Mouse (Mus musculus) limb, embryonic 14.5 days (tissue): Measurements from ENCODE around the gene Sprr2j-ps. TPM values are rescaled to one million over a fixed set of nuclear protein-coding genes. Genes with fewer than 3 reads are reported as not detected.

Experiments
- ATAC-seq: fragments of 200-750 bp; cut with Nextera tagmentation; 2 replicates; pipeline ENCODE4 v1.8.0; 2017; ENCODE audit warnings: low read depth, moderate number of reproducible peaks, moderate TSS enrichment; ENCODE audit not compliant: low FRiP score
- DNase-seq: peaks from one replicate; pipeline ENCODE4 v3.0.0-alpha.2; 2015; ENCODE audit warnings: low spot score
- H3K27ac ChIP-seq: fragments of 300-500 bp; sonication (generic); replicated peaks from 2 replicates; pipeline ENCODE4 v1.5.1; 2014; ENCODE audit warnings: low read depth, mild to moderate bottlenecking, low read length, moderate library complexity, mixed read lengths
- H3K27me3 ChIP-seq: fragments of 300-500 bp; sonication (generic); 2 replicates; pipeline ENCODE4 v1.6.1; 2014; ENCODE audit warnings: low read length, mixed read lengths; ENCODE audit not compliant: control insufficient read depth, insufficient read depth
- H3K36me3 ChIP-seq: fragments of 300-500 bp; sonication (generic); 2 replicates; pipeline ENCODE4 v1.6.1; 2014; ENCODE audit warnings: mild to moderate bottlenecking, low read length, moderate library complexity, mixed read lengths; ENCODE audit not compliant: control insufficient read depth, insufficient read depth
- H3K4me1 ChIP-seq: fragments of 300-500 bp; sonication (generic); 2 replicates; pipeline ENCODE4 v1.6.1; 2014; ENCODE audit warnings: antibody characterized with exemption, low read length, mixed read lengths; ENCODE audit not compliant: control insufficient read depth, insufficient read depth
- H3K4me2 ChIP-seq: fragments of 300-500 bp; sonication (generic); replicated peaks from 2 replicates; pipeline ENCODE4 v1.6.1; 2014; ENCODE audit warnings: low read depth, mild to moderate bottlenecking, low read length, moderate library complexity; ENCODE audit not compliant: severe bottlenecking
- H3K4me3 ChIP-seq: fragments of 300-500 bp; sonication (generic); replicated peaks from 2 replicates; pipeline ENCODE4 v1.5.1; 2014; ENCODE audit warnings: low read length
- H3K9ac ChIP-seq: fragments of 300-500 bp; sonication (generic); 2 replicates; pipeline ENCODE4 v1.6.1; 2014; ENCODE audit warnings: mild to moderate bottlenecking, low read depth, low read length, moderate library complexity; ENCODE audit not compliant: severe bottlenecking
- H3K9me3 ChIP-seq: fragments of 300-500 bp; sonication (generic); 2 replicates; pipeline ENCODE4 v1.6.1; 2016; ENCODE audit warnings: low read length; ENCODE audit not compliant: control insufficient read depth
- POLR2A ChIP-seq: fragments of 200-500 bp; IDR thresholded peaks from 2 replicates; pipeline ENCODE4 v1.8.0; 2012; ENCODE audit warnings: inconsistent platforms, mild to moderate bottlenecking, moderate library complexity, borderline replicate concordance; ENCODE audit not compliant: insufficient read depth, insufficient read length; ENCODE audit errors: extremely low read depth
- WGBS: fragments of 180-500 bp; shearing (Covaris S2); extraction: QIAGEN DNeasy Blood & Tissue Kit; methylation state at CpG from one replicate; pipeline ENCODE4 v1.1.7; 2014; 5-methylcytosine and 5-hydroxymethylcytosine counted together
- polyA plus RNA-seq, 2 experiments: library from polyadenylated mRNA; depleted of rRNA in 1 of 2; stranded (reverse) in 1 of 2; unstranded in 1 of 2; fragments of >200 nt; fragmentation: Nextera tagmentation in 1 of 2; extraction: Ambion mirVana in 1 of 2; gene quantifications; 2 replicates each; pipeline versions ENCODE4 v1.2.1 to v1.2.3; 2012 to 2014

Sprr2j-ps gene
- polyA plus RNA-seq, 2 experiments, result 0.39 TPM; not detected in 1

DNA sequence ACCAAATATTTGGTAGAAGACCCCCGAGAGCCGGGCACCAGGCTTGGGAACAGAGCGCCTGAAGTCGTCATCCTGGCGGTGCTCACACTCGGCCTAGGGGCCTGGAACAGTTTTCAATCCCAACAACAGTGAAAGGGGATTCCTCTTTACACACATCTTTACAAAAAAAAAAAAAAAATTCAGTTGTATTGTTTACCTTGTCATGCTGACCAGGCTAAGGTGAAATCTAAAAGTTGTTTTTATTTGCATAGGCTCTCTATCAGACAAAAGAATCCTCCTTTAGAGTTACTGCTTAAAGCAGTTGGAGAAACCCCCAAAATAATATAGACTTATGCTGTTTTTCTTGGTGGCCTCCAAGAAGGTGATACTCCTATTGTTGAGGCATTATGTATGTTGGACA is 11.4 kb downstream of the Sprr2j-ps start, which contains the start of gene Gm9774:
Gm9774 (minus strand) TSS at position 101 of the 400 bp plus-strand sequence.
- Histone ChIP-seq H3K4me3 (no peak within 1 kb of the TSS), H3K4me2 (no peak within 1 kb of the TSS), H3K9ac (no peak within 1 kb of the TSS), H3K9me3 (no peaks in the 10 kb centered on the region), H3K27me3 (no peaks in the 10 kb centered on the region), H3K27ac (no peak within 1 kb of the TSS), H3K36me3 (no peaks in the 10 kb centered on the region), H3K4me1 (no peaks in the 10 kb centered on the region)
- TF ChIP-seq POLR2A, result no peak
- DNase-seq, result no peak
- 86% methylated on average over 6 of the region's 6 CpGs for WGBS
- no peak for ATAC-seq

DNA sequence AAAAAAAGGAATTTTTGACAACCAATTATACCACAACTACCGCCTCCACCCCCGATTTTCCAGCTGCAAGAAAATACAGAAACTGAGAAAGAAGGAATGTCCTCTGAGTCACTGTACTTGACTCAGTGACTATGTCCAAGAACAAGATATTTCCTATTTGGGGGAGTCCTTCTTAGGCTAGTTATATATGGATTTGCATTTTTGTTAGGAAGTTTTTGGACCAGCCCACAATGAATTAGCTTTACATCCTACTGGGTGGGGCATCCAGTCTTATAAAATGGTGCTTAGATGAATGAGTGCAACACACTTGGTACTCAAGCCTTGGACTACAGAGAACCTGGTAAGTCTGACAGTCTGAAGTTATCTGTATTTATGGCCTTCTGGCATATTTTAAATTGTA is 14.4 kb downstream of the Sprr2j-ps start, which contains the start of gene Sprr2k:
Sprr2k (plus strand) TSS at position 301 of the 400 bp plus-strand sequence.
- ATAC-seq, result no peak
- DNase-seq, result no peak
- no peak within 1 kb of the TSS for H3K4me2 ChIP-seq
- H3K36me3 ChIP-seq, result no peaks in the 10 kb centered on the region
- H3K4me3 ChIP-seq, result no peak within 1 kb of the TSS
- no peak within 1 kb of the TSS for H3K27ac ChIP-seq
- WGBS, result 84% methylated on average over 2 of the region's 2 CpGs
- H3K4me1 ChIP-seq, result no peaks in the 10 kb centered on the region
- H3K9me3 ChIP-seq, result no peaks in the 10 kb centered on the region
- no peaks in the 10 kb centered on the region for H3K27me3 ChIP-seq
- no peak for TF ChIP-seq POLR2A
- no peak within 1 kb of the TSS for H3K9ac ChIP-seq

DNA sequence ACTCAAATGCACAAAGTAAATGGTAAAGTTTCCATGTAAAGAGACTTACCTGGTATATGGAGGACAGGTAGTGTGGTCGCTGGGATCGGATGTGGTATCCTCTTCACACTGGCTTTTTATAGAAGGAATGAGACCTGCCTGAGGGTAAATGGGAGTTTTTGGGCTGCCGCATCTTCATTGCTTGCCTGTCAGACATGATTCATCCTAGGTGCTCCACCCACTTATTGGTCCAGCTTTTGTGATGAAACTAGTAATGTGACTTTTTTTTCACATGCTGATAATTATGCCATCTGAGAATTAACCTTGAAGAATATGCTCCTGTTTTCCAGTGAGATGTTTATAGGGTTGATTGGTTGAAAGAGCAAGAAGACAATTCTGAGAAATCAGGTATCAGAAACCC is 20.8 kb downstream of the Sprr2j-ps start, which contains the start of gene Sprr1b:
Sprr1b (minus strand) TSS at position 101 of the 400 bp plus-strand sequence.
- no peak within 1 kb of the TSS for H3K4me2 ChIP-seq
- DNase-seq (no peak), ATAC-seq (no peak)
- H3K27ac ChIP-seq, result no peak within 1 kb of the TSS
- H3K4me3 ChIP-seq, result no peak within 1 kb of the TSS
- no peak for TF ChIP-seq POLR2A
- H3K27me3 ChIP-seq, result no peaks in the 10 kb centered on the region
- H3K9me3 ChIP-seq, result no peaks in the 10 kb centered on the region
- H3K4me1 ChIP-seq, result no peaks in the 10 kb centered on the region
- H3K36me3 ChIP-seq, result no peaks in the 10 kb centered on the region
- H3K9ac ChIP-seq, result no peak within 1 kb of the TSS
- WGBS, result 82% methylated on average over 3 of the region's 3 CpGs

DNA sequence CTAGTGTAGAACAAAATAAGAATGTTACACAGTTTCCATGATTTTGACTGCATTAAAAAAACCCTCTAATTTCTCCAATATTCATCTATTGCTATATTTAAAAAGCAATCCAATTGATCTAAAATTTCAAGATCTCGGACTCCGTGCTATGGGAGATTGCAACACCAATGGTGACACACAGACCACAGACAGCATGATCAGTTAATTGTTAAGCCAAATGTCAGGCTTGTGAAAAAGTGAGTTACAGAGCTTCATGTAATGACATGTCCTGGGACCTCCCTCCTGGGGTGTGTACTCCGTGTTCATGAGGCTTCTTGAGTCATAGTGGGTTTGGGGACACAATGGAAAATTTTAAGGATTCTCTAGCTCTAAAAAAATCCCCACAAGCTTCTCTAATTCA is 22.3 kb downstream of the Sprr2j-ps start:
- Histone ChIP-seq H3K36me3 (no peaks in the 10 kb centered on the region), H3K9me3 (no peaks in the 10 kb centered on the region), H3K27ac (no peak overlapping the region), H3K4me2 (no peak overlapping the region), H3K9ac (no peak overlapping the region), H3K4me1 (no peaks in the 10 kb centered on the region), H3K4me3 (no peak overlapping the region), H3K27me3 (no peaks in the 10 kb centered on the region)
- WGBS, result 81% methylated on average over 3 of the region's 3 CpGs
- DNase-seq (no peak), ATAC-seq (no peak)
- TF ChIP-seq POLR2A, result no peak

DNA sequence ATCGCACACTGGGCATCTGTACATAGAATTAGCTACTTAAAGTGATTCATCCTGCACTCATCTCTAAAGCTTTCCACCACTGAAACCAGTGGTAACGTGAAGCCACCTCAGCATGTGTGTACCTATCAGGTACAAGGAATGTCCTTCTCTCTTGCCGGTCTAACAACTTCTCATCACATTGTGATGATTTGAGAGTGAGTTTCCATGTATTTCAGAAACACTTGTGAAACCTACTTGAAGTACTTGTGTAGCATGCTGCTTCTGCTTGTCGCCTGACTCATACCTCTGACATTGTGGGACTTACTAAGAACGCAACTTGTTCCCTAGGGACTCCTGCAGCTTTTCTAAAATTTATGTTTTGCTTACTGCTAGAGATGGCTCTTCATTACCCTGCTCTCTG is 37.3 kb downstream of the Sprr2j-ps start:
- TF ChIP-seq POLR2A, result no peak
- H3K4me2 ChIP-seq, result no peak overlapping the region
- no peak overlapping the region for H3K4me3 ChIP-seq
- H3K4me1 ChIP-seq, result no peaks in the 10 kb centered on the region
- no peak overlapping the region for H3K9ac ChIP-seq
- WGBS, result 78% methylated on average over 5 of the region's 5 CpGs
- ATAC-seq, result no peak
- no peaks in the 10 kb centered on the region for H3K9me3 ChIP-seq
- no peaks in the 10 kb centered on the region for H3K36me3 ChIP-seq
- no peak overlapping the region for H3K27ac ChIP-seq
- no peak for DNase-seq
- H3K27me3 ChIP-seq, result no peaks in the 10 kb centered on the region

DNA sequence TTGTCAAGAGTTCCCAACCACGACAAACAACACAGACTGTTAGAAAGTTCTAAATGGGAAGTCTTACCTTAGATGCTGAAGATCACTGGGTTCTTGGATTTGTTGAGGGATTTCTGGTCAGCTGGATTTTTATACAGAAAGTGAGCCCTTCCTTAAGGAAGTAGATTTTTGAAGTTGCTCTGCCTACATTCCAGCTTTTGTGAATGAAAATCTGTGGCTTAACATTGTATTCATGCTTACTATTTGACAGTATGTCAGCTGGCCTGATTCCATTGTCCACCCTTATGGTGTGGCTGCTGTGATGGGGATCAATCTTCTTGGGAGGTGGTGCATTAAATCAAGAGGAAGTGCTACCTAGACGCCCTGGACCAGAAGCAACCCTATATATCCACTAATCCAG is 40.7 kb downstream of the Sprr2j-ps start, which contains the start of gene Sprr3:
Sprr3 (minus strand) TSS at position 101 of the 400 bp plus-strand sequence.
- no peaks in the 10 kb centered on the region for H3K9me3 ChIP-seq
- H3K4me3 ChIP-seq, result no peak within 1 kb of the TSS
- no peak within 1 kb of the TSS for H3K4me2 ChIP-seq
- no peak for TF ChIP-seq POLR2A
- H3K27me3 ChIP-seq, result no peaks in the 10 kb centered on the region
- DNase-seq, result no peak
- 61% methylated on average over 2 of the region's 2 CpGs for WGBS
- H3K27ac ChIP-seq, result no peak within 1 kb of the TSS
- no peak within 1 kb of the TSS for H3K9ac ChIP-seq
- H3K36me3 ChIP-seq, result no peaks in the 10 kb centered on the region
- ATAC-seq, result no peak
- H3K4me1 ChIP-seq, result no peaks in the 10 kb centered on the region
